Mouse (Mus musculus): ENCODE data around the gene Pcyt2.

- TF ChIP-seq CTCF (IDR thresholded peaks at IDR 0.05) (peak; percentile 96), EP300 (IDR thresholded peaks at IDR 0.05) (no peak)
Measured at GRCm38 (mm10) chr11:120658876-120659410, 41.2 kb upstream of the Pcyt2 start.
